Mouse (Mus musculus) kidney, embryonic 14.5 days (tissue): Measurements from ENCODE around the gene Pcbd1. TPM values are rescaled to one million over a fixed set of nuclear protein-coding genes. Genes with fewer than 3 reads are reported as not detected.

Source experiments
- ATAC-seq: fragments of 200-750 bp; cut with Nextera tagmentation; 2 replicates; pipeline ENCODE4 v1.8.0; 2017; ENCODE audit warnings: moderate number of reproducible peaks, mild to moderate bottlenecking, moderate TSS enrichment, moderate library complexity; ENCODE audit not compliant: low FRiP score, low TSS enrichment
- H3K27ac ChIP-seq: fragments of 300-500 bp; sonication (generic); 2 replicates; pipeline ENCODE4 v1.5.1; 2014; ENCODE audit warnings: low read depth, mild to moderate bottlenecking, low read length, moderate library complexity, mixed read lengths
- H3K27me3 ChIP-seq: fragments of 300-500 bp; sonication (generic); 2 replicates; pipeline ENCODE4 v1.6.1; 2014; ENCODE audit warnings: mild to moderate bottlenecking, low read length; ENCODE audit not compliant: control insufficient read depth, insufficient read depth
- H3K36me3 ChIP-seq: fragments of 300-500 bp; sonication (generic); 2 replicates; pipeline ENCODE4 v1.6.1; 2014; ENCODE audit warnings: low read length, mixed read lengths; ENCODE audit not compliant: control insufficient read depth, insufficient read depth
- H3K4me1 ChIP-seq: fragments of 300-500 bp; sonication (generic); 2 replicates; pipeline ENCODE4 v1.6.1; 2014; ENCODE audit warnings: low read length, mixed read lengths; ENCODE audit not compliant: control insufficient read depth, insufficient read depth
- H3K4me2 ChIP-seq: fragments of 300-500 bp; sonication (generic); replicated peaks from 2 replicates; pipeline ENCODE4 v1.6.1; 2014; ENCODE audit warnings: low read depth, mild to moderate bottlenecking, low read length
- H3K4me3 ChIP-seq: fragments of 300-500 bp; sonication (generic); 2 replicates; pipeline ENCODE4 v1.5.1; 2014; ENCODE audit warnings: mild to moderate bottlenecking, low read length
- H3K9ac ChIP-seq: fragments of 300-500 bp; sonication (generic); 2 replicates; pipeline ENCODE4 v1.6.1; 2014; ENCODE audit warnings: low read depth, mild to moderate bottlenecking, low read length, moderate library complexity
- H3K9me3 ChIP-seq: fragments of 300-500 bp; sonication (generic); 2 replicates; pipeline ENCODE4 v1.6.1; 2016; ENCODE audit warnings: low read length; ENCODE audit not compliant: control insufficient read depth
- WGBS: fragments of 180-500 bp; shearing (Covaris S2); extraction: QIAGEN DNeasy Blood & Tissue Kit; methylation state at CpG from one replicate; pipeline ENCODE4 v1.1.7; 2014; 5-methylcytosine and 5-hydroxymethylcytosine counted together
- polyA plus RNA-seq: library from polyadenylated mRNA; unstranded; fragments of >200 nt; fragmentation: Nextera tagmentation; extraction: Ambion mirVana; gene quantifications from 2 replicates; pipeline ENCODE4 v1.2.1, GENCODE M21; 2014

Pcbd1 gene
- polyA plus RNA-seq, 1 experiment from 2014 or later, result 140 TPM

DNA sequence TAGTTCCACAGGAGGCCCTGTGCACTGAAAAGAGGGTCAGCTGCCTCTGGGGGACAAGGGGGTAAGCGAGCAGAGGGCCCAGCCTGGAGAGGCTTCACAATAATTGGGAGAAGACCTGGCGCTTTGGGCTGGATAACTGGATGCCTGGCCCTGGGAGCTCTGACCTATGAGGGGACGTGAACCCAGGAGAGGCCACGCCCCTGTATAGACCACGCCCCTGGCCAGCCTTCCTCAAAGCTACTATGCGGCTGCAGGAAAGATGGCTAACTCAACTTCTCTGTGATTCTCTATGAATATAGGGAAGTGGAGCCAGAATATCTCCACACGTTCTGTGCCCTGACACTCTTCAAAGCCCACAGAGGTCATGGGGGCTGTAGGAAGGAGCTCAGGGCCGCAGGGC, 24.5 kb upstream of the Pcbd1 start:
- no peak overlapping the region for H3K27ac ChIP-seq
- ATAC-seq, result no peak; the same call in 1 of the 2 replicates
- H3K27me3 ChIP-seq, result no peaks in the 10 kb centered on the region
- H3K36me3 ChIP-seq, result no peaks in the 10 kb centered on the region
- H3K4me1 ChIP-seq, result peaks cover 20% of the 10 kb centered on the region
- no peaks in the 10 kb centered on the region for H3K9me3 ChIP-seq
- no peak overlapping the region for H3K9ac ChIP-seq
- no peak overlapping the region for H3K4me3 ChIP-seq
- 16% methylated on average over 8 of the region's 8 CpGs for WGBS
- H3K4me2 ChIP-seq, result peak overlapping the region; percentile 12; the same call in 1 of the 2 replicates

DNA sequence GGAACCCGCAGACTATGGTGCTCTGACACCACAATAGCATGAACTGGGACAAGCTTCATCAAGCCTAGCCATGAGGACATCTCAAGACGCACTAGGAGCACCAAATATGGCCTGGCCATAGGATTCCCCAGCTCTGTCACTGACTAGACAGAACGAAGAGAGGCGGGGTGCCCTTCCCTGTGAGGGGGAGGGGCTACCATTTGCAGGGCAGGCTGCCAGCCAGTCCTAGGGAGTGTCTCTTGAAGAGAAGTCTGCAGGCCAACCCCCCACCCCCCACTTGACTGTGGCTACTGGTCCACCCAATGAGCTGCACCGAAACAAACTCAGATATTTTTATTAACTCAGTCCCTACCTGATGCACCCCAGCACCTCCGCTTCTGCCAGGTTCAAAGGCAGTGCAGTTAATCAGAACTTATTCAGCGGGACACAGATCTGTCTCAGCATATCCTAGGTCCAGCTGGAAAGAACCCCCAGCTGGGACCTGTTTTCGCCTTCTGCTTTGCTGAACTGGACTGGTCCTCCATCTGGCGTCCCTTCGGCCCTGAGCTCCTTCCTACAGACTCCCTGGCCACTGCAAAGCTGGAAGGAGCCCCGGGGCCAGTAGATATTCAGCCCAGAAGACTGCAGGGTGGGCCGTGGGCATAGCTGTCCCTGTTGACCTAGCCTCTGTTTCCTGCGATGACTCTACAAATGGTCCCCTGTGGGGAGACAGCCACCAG, 23.7 kb upstream of the Pcbd1 start:
- no peak overlapping the region for H3K9ac ChIP-seq
- H3K36me3 ChIP-seq, result no peaks in the 10 kb centered on the region
- 56% methylated on average over 13 of the region's 13 CpGs for WGBS
- no peaks in the 10 kb centered on the region for H3K27me3 ChIP-seq
- no peaks in the 10 kb centered on the region for H3K9me3 ChIP-seq
- H3K4me2 ChIP-seq, result peak overlapping the region; percentile 12; the same call in 1 of the 2 replicates
- H3K4me1 ChIP-seq, result peaks cover 16% of the 10 kb centered on the region; the same call in 1 of the 2 replicates
- no peak overlapping the region for H3K27ac ChIP-seq
- H3K4me3 ChIP-seq, result no peak overlapping the region
- no peak for ATAC-seq

- H3K27ac ChIP-seq, result no peak overlapping the region
- H3K4me1 ChIP-seq, result peaks cover 16% of the 10 kb centered on the region; the same call in 1 of the 2 replicates
- no peaks in the 10 kb centered on the region for H3K36me3 ChIP-seq
- peak overlapping the region; percentile 35 for H3K4me2 ChIP-seq
- no peak overlapping the region for H3K9ac ChIP-seq
- no peak overlapping the region for H3K4me3 ChIP-seq
- WGBS, result 7% methylated on average over 8 of the region's 8 CpGs
- H3K27me3 ChIP-seq, result no peaks in the 10 kb centered on the region
- peak; percentile 34; the same call in 1 of the 2 replicates for ATAC-seq
- no peaks in the 10 kb centered on the region for H3K9me3 ChIP-seq
Measured at GRCm38 (mm10) chr10:61068436-61069192, 20.5 kb upstream of the Pcbd1 start.

GRCm38 (mm10) chr10:61069248-61069647, 19.9 kb upstream of the Pcbd1 start:
- Histone ChIP-seq H3K9me3 (no peaks in the 10 kb centered on the region), H3K4me1 (peaks cover 16% of the 10 kb centered on the region; the same call in 1 of the 2 replicates), H3K9ac (no peak overlapping the region), H3K4me3 (no peak overlapping the region), H3K27me3 (no peaks in the 10 kb centered on the region), H3K27ac (no peak overlapping the region), H3K4me2 (peak overlapping the region; percentile 35), H3K36me3 (no peaks in the 10 kb centered on the region)
- 10% methylated on average over 13 of the region's 13 CpGs for WGBS
- peak; percentile 36; the same call in 1 of the 2 replicates for ATAC-seq

- Histone ChIP-seq H3K9ac (no peak overlapping the region), H3K4me3 (no peak overlapping the region), H3K9me3 (no peaks in the 10 kb centered on the region), H3K4me2 (no peak overlapping the region), H3K27ac (no peak overlapping the region), H3K4me1 (peaks cover 7% of the 10 kb centered on the region; the same call in 1 of the 2 replicates), H3K36me3 (no peaks in the 10 kb centered on the region), H3K27me3 (no peaks in the 10 kb centered on the region)
- no peak for ATAC-seq
- 13% methylated on average over 16 of the region's 16 CpGs for WGBS
Measured at GRCm38 (mm10) chr10:61072324-61072723, 16.8 kb upstream of the Pcbd1 start.

GRCm38 (mm10) chr10:61074643-61075042, 14.5 kb upstream of the Pcbd1 start:
- no peak for ATAC-seq
- 4% methylated on average over 1 of the region's 1 CpGs for WGBS
- H3K4me3 ChIP-seq, result no peak overlapping the region
- H3K4me1 ChIP-seq, result no peaks in the 10 kb centered on the region
- H3K9me3 ChIP-seq, result no peaks in the 10 kb centered on the region
- H3K27me3 ChIP-seq, result no peaks in the 10 kb centered on the region
- no peaks in the 10 kb centered on the region for H3K36me3 ChIP-seq
- H3K27ac ChIP-seq, result no peak overlapping the region
- H3K9ac ChIP-seq, result no peak overlapping the region
- H3K4me2 ChIP-seq, result no peak overlapping the region

DNA sequence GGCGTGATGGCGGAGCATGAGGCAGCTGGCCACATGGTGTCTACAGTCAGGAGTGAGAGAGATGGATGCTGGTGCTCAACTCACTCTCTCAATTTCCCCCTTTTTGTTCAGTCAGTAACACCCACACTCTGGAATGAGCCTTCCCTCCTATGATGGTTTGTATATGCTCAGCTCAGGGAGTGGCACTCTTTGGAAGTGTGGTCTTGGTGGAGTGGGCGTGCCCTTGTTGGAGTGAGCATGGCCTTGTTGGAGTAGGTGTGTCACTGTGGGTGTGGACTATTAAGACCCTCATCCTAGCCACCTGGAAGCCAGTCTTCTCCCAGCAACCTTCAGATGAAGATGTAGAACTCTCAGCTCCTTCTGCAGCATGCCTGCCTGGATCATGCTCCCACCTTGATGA, 13.5 kb upstream of the Pcbd1 start:
- peaks cover 5% of the 10 kb centered on the region for H3K4me1 ChIP-seq
- no peak for ATAC-seq
- no peak overlapping the region for H3K4me3 ChIP-seq
- no peaks in the 10 kb centered on the region for H3K27me3 ChIP-seq
- no peaks in the 10 kb centered on the region for H3K9me3 ChIP-seq
- 97% methylated on average over 3 of the region's 3 CpGs for WGBS
- H3K9ac ChIP-seq, result no peak overlapping the region
- no peak overlapping the region for H3K27ac ChIP-seq
- no peak overlapping the region for H3K4me2 ChIP-seq
- no peaks in the 10 kb centered on the region for H3K36me3 ChIP-seq

GRCm38 (mm10) chr10:61080227-61080930, 8.8 kb upstream of the Pcbd1 start:
- Histone ChIP-seq H3K4me2 (peak overlapping the region; percentile 21), H3K27ac (peak overlapping the region; percentile 15; the same call in 1 of the 2 replicates), H3K4me1 (peaks cover 9% of the 10 kb centered on the region), H3K4me3 (no peak overlapping the region; the same call in 1 of the 2 replicates), H3K9ac (peak overlapping the region; percentile 1; the same call in 1 of the 2 replicates), H3K36me3 (no peaks in the 10 kb centered on the region), H3K9me3 (no peaks in the 10 kb centered on the region), H3K27me3 (no peaks in the 10 kb centered on the region)
- 41% methylated on average over 14 of the region's 14 CpGs for WGBS
- ATAC-seq, result peak; percentile 93
